In the genomic region with DNA sequence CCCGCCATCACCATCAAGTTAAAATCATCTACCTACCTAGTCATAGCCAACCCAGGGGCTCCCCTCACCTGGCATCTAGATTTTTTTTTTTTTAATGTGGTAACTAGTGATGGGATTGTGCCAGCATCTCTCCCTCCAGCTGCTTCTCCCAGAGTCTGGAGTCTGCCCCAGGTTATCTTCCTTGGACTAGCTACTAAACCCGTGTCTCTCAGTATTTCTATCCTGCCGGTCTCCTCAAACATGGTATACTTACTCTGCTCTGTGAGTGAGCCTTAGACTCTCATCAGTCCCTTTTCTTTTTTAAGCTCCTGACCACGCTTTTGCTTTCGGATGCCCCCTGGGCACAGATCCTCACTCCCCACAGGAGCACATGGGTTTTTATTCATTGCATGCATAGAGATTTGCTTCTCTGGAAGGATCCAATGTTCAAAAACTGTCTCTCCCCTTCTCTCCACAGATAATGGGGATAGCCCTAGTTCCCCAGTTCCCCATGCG, we compare ENCODE assay signal across 7 mouse cellular contexts. TPM values are rescaled to one million over a fixed set of nuclear protein-coding genes. Genes with fewer than 3 reads are reported as not detected.
A peak's percentile ranks its signal among the peaks of the same experiment; 100 is the strongest.
DNase-seq lines count a peak whose midpoint lies in the region; ATAC-seq and TF ChIP-seq lines count a peak whose summit lies in the region.

No protein-coding gene starts in this region.

- no peak for DNase-seq in lung, postnatal 0 days (ENCODE audit: low spot score)
- DNase-seq in lung, postnatal 25 days (ENCODE audit: low spot score), result no peak
- no peak for DNase-seq in forebrain, embryonic 10.5 days (ENCODE audit: extremely low spot score, low spot score)
- DNase-seq in limb, embryonic 11.5 days (ENCODE audit: low spot score), result no peak
- no peak for DNase-seq in layer of hippocampus, postnatal 25 days (ENCODE audit: extremely low spot score in 1 of 2, low spot score in 1 of 2)
- no peak for DNase-seq in retina, embryonic 14.5 days (ENCODE audit: low spot score)

- H3K9ac ChIP-seq in lung, postnatal 0 days (replicated peaks; ENCODE audit: low read depth), result peak overlapping the region; percentile 56; the same call in 1 of the 2 replicates
- peak overlapping the region; percentile 57 for H3K9ac ChIP-seq in limb, embryonic 11.5 days (ENCODE audit: low read length)

- H3K36me3 ChIP-seq in lung, postnatal 0 days (ENCODE audit: insufficient read depth, low read length), result no peaks in the 10 kb centered on the region
- H3K36me3 ChIP-seq in forebrain, embryonic 10.5 days (replicated peaks), result no peaks in the 10 kb centered on the region
- H3K36me3 ChIP-seq in limb, embryonic 11.5 days (ENCODE audit: control insufficient read depth, insufficient read depth, low read length), result no peaks in the 10 kb centered on the region

- peak overlapping the region; percentile 94 for H3K27ac ChIP-seq in lung, postnatal 0 days (ENCODE audit: low read length)
- peak overlapping the region; percentile 98 for H3K27ac ChIP-seq in forebrain, embryonic 10.5 days
- peak overlapping the region; percentile 94 for H3K27ac ChIP-seq in limb, embryonic 11.5 days (replicated peaks; ENCODE audit: low read depth, low read length)
- peak overlapping the region; percentile 49 for H3K27ac ChIP-seq in olfactory bulb, adult 2 months (ENCODE audit: insufficient read depth, low read depth, low read length)

- H3K27me3 ChIP-seq in lung, postnatal 0 days (replicated peaks; ENCODE audit: insufficient read depth, low read length), result no peaks in the 10 kb centered on the region
- H3K27me3 ChIP-seq in forebrain, embryonic 10.5 days (ENCODE audit: poor library complexity, severe bottlenecking), result peaks cover 19% of the 10 kb centered on the region
- H3K27me3 ChIP-seq in limb, embryonic 11.5 days (ENCODE audit: control insufficient read depth, insufficient read depth, low read length), result no peaks in the 10 kb centered on the region

- WGBS in lung, postnatal 0 days, result 36% methylated on average over 6 of the region's 6 CpGs
- WGBS in forebrain, embryonic 10.5 days, result 16% methylated on average over 6 of the region's 6 CpGs
- WGBS in limb, embryonic 11.5 days, result 19% methylated on average over 6 of the region's 6 CpGs
- WGBS in olfactory bulb, adult 2 months, result 27% methylated on average over 6 of the region's 6 CpGs

- TF ChIP-seq POLR2A in olfactory bulb, adult 2 months (IDR thresholded peaks at IDR 0.05; ENCODE audit: insufficient read depth, low read depth, low read length), result no peak

- H3K9me3 ChIP-seq in lung, postnatal 0 days (ENCODE audit: low read length), result no peaks in the 10 kb centered on the region
- H3K9me3 ChIP-seq in forebrain, embryonic 10.5 days, result no peaks in the 10 kb centered on the region
- no peaks in the 10 kb centered on the region for H3K9me3 ChIP-seq in limb, embryonic 11.5 days (ENCODE audit: control insufficient read depth, low read length)

- H3K4me3 ChIP-seq in lung, postnatal 0 days (ENCODE audit: low read depth, low read length), result peak overlapping the region; percentile 70; the same call in 1 of the 2 replicates
- H3K4me3 ChIP-seq in forebrain, embryonic 10.5 days, result peak overlapping the region; percentile 58
- H3K4me3 ChIP-seq in limb, embryonic 11.5 days (ENCODE audit: low read depth, low read length), result peak overlapping the region; percentile 44; the same call in 1 of the 2 replicates
- peak overlapping the region; percentile 72 for H3K4me3 ChIP-seq in olfactory bulb, adult 2 months (ENCODE audit: insufficient read depth, low read depth, low read length)

- peak overlapping the region; percentile 100 for H3K4me2 ChIP-seq in lung, postnatal 0 days (replicated peaks; ENCODE audit: low read depth, low read length)
- peak overlapping the region; percentile 74 for H3K4me2 ChIP-seq in limb, embryonic 11.5 days (ENCODE audit: low read depth, severe bottlenecking)

- ATAC-seq in lung, postnatal 0 days, result no peak
- no peak for ATAC-seq in limb, embryonic 11.5 days (ENCODE audit: insufficient number of reproducible peaks, low FRiP score, low TSS enrichment, low read depth)

- no peak for TF ChIP-seq EP300 in lung, postnatal 0 days (IDR thresholded peaks at IDR 0.05)

- H3K4me1 ChIP-seq in lung, postnatal 0 days (ENCODE audit: insufficient read depth, low read depth, low read length), result peaks cover 13% of the 10 kb centered on the region; the same call in 1 of the 2 replicates
- H3K4me1 ChIP-seq in forebrain, embryonic 10.5 days, result peaks cover 78% of the 10 kb centered on the region
- peaks cover 61% of the 10 kb centered on the region for H3K4me1 ChIP-seq in limb, embryonic 11.5 days (ENCODE audit: control insufficient read depth, insufficient read depth, low read length)
- H3K4me1 ChIP-seq in olfactory bulb, adult 2 months (ENCODE audit: control insufficient read depth, insufficient read depth, low read length), result peaks cover 19% of the 10 kb centered on the region

- no peak for TF ChIP-seq CTCF in lung, postnatal 0 days (IDR thresholded peaks at IDR 0.05)
- no peak for TF ChIP-seq CTCF in olfactory bulb, adult 2 months (IDR thresholded peaks at IDR 0.05; ENCODE audit: insufficient read depth, low read depth, low read length)

RNA-seq across cellular contexts. Expression of a gene that starts 35.9 kb away (rescaled TPM):
- 0.93 and 0.96 TPM in 2 replicates for polyA plus RNA-seq in lung, postnatal 0 days (2015; fragmentation: Nextera tagmentation; extraction: Ambion mirVana)
- 1.9 and 2.1 TPM in 2 replicates for polyA plus RNA-seq in forebrain, embryonic 10.5 days (2016; fragmentation: Nextera tagmentation; extraction: Ambion mirVana)
- polyA plus RNA-seq in limb, embryonic 11.5 days (2014; fragmentation: Nextera tagmentation; extraction: Ambion mirVana), result 6.5 and 10.1 TPM in 2 replicates
- not detected in 2 replicates for polyA plus RNA-seq in olfactory bulb, adult 2 months (2012; ENCODE audit: insufficient read depth, insufficient read length, low replicate concordance, missing spikeins)
- 10 to 100 TPM; 45.7 to 46.8 TPM for total RNA-seq in layer of hippocampus, postnatal 25 days (2021)
